Mouse (Mus musculus): ENCODE results near the gene Dennd1a. TPM values are rescaled to one million over a fixed set of nuclear protein-coding genes. Genes with fewer than 3 reads are reported as not detected.

Dennd1a gene
- total RNA-seq, 1 experiment from 2014 or later: 20.8 TPM

DNA sequence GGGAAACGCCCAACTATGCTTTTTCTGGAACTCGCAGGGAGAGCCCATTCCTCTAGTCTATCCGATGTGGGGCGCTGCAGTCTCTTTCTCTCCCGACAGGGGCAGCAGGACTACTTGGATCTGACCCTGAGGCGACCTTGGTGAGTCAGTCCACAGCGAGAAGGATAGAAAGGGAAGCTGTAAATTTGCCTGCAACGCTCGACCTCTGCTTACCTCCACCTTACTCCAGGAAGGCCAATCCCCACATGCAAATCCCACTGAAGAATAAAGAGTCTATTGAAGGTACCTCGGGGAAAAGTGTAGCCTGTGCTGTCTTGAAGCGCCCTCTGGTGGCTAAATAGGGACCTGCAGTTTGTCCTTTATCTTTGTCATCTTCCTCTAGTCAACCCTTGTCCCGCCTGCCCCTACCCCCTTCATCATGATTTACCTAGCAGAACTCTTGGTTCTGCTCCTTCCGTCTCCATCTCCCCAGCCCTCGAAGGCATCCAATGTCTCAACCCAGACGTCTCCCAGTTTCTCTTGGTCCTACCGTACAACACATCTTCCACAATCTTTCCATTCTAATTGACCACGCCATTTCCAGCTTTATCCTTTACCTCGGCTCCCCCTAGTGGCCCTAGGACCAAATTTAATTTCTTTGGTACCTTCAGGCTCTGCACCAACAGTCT is 515.4 kb downstream of the Dennd1a start:
- ATAC-seq (replicated peaks in 1 of 2; ENCODE audit: insufficient read depth in 1 of 2, low FRiP score in 2 of 2, low TSS enrichment in 1 of 2, low read depth in 1 of 2, poor library complexity in 2 of 2, severe bottlenecking in 2 of 2): peak; percentile 77 to 79

DNA sequence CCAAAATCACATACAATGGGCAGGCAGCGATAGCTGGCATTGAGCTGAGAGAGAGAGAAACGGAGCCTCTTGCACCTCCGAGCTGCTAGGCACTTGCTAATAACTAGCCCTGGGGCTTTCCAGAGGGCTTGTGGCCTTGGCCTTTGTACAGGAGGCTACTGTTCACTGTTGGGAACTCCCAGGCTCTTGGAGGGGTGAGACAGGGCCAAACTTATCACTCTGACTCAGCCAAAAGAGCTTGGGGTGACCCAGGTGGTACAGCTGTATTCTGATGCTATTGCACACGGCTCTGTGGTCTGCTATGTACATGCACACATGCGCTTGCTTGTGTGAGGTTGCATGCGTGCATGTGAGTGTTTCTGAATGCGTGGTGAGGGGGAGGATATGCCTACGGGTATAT is 517.4 kb downstream of the Dennd1a start:
- no peak for ATAC-seq (replicated peaks in 1 of 2; ENCODE audit: insufficient read depth in 1 of 2, low FRiP score in 2 of 2, low TSS enrichment in 1 of 2, low read depth in 1 of 2, poor library complexity in 2 of 2, severe bottlenecking in 2 of 2)

- peak; percentile 18 to 25; a peak in 2 of 4 replicates for ATAC-seq (replicated peaks in 1 of 2; ENCODE audit: insufficient read depth in 1 of 2, low FRiP score in 2 of 2, low TSS enrichment in 1 of 2, low read depth in 1 of 2, poor library complexity in 2 of 2, severe bottlenecking in 2 of 2)
Observed at GRCm38 (mm10) chr2:37768903-37769302, 518.3 kb downstream of the Dennd1a start.

DNA sequence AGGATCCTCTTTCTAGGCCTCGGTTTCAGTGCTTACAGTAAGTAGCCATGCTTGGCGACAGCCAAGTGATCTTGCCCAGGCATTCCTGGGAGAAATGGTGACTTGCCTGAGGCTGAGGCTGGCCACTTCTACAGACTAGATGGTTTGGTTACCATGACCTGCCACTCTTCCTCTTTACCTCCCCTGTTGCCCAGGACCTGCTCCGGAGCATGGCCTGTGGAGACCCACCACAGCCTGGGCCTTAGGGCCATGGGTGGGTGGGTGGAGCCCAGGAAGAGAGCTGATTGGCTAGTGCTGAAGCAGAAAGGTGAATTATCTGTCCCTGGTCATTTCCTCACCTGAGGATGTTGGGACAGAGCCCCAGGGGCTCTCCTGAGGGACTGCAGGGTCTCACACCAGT is 519.5 kb downstream of the Dennd1a start:
- ATAC-seq (replicated peaks in 1 of 2; ENCODE audit: insufficient read depth in 1 of 2, low FRiP score in 2 of 2, low TSS enrichment in 1 of 2, low read depth in 1 of 2, poor library complexity in 2 of 2, severe bottlenecking in 2 of 2): no peak

DNA sequence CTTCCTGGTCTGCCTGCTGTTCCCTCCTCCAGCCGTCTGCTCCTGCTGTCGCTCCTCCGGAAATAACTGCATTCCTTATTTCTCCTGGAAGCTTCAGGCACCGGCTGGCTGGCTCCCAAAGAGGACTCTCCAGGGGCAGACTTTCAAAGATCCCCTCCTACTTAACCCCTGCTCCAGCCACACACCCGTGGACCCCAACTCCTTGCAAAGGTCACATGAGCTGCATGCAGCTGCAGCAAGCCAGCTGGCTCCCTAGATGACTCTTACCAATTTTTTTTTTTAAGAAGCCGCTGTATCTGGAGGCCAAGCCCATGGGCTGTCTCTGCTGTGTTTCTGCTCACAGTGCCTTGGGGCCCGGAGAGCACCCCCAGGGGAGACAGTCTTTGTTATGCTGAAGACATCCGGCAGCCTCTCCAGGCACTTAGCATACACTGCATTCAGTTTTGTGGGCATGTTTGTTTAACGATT is 520.1 kb downstream of the Dennd1a start:
- no peak for ATAC-seq (replicated peaks in 1 of 2; ENCODE audit: insufficient read depth in 1 of 2, low FRiP score in 2 of 2, low TSS enrichment in 1 of 2, low read depth in 1 of 2, poor library complexity in 2 of 2, severe bottlenecking in 2 of 2)

DNA sequence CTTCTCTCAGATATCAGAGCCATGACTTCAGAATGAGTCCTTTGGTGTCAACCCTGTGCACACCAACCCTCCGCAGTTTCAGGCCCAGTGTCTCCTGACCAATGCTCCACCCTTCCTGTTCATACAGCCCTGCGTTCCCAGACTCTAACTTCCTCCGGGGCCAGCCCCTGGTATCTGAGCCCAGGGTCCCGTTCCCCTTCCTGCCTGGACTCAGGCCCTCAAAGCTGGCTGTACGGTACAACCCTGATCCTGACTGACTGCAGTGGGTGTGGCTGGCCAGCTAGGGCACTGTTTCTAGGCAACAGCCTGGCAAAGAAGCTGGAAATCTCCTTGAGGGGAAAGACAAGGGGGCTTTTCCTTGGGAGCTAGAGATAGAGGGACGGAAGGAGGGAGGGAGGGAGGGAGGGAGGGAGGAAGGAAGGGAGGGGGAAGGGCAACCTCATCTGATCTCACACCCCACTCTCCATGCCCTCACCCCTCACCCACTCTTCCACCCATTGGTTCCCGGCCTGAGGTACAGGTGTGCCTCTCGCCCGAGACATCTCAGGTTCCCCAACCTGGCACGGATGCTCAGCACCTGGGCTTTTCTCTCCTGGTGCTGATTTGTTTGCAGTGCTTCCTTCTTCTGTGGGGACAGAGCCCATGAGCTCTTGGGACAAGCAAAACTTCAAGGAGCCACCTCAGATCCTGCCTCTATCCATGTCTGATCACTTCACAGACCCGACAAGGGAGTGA is 521.0 kb downstream of the Dennd1a start:
- peak in 1 of 2 experiments; percentile 12; a peak in 1 of 4 replicates for ATAC-seq (replicated peaks in 1 of 2; ENCODE audit: insufficient read depth in 1 of 2, low FRiP score in 2 of 2, low TSS enrichment in 1 of 2, low read depth in 1 of 2, poor library complexity in 2 of 2, severe bottlenecking in 2 of 2)

- ATAC-seq (replicated peaks in 1 of 2; ENCODE audit: insufficient read depth in 1 of 2, low FRiP score in 2 of 2, low TSS enrichment in 1 of 2, low read depth in 1 of 2, poor library complexity in 2 of 2, severe bottlenecking in 2 of 2): peak; percentile 14 to 30; a peak in 2 of 4 replicates
Observed at GRCm38 (mm10) chr2:37765082-37765483, 522.1 kb downstream of the Dennd1a start.

- ATAC-seq (replicated peaks in 1 of 2; ENCODE audit: insufficient read depth in 1 of 2, low FRiP score in 2 of 2, low TSS enrichment in 1 of 2, low read depth in 1 of 2, poor library complexity in 2 of 2, severe bottlenecking in 2 of 2): no peak
Observed at GRCm38 (mm10) chr2:37764514-37764913, 522.7 kb downstream of the Dennd1a start.

- ATAC-seq (replicated peaks in 1 of 2; ENCODE audit: insufficient read depth in 1 of 2, low FRiP score in 2 of 2, low TSS enrichment in 1 of 2, low read depth in 1 of 2, poor library complexity in 2 of 2, severe bottlenecking in 2 of 2): no peak
Observed at GRCm38 (mm10) chr2:37763638-37764037, 523.6 kb downstream of the Dennd1a start.

DNA sequence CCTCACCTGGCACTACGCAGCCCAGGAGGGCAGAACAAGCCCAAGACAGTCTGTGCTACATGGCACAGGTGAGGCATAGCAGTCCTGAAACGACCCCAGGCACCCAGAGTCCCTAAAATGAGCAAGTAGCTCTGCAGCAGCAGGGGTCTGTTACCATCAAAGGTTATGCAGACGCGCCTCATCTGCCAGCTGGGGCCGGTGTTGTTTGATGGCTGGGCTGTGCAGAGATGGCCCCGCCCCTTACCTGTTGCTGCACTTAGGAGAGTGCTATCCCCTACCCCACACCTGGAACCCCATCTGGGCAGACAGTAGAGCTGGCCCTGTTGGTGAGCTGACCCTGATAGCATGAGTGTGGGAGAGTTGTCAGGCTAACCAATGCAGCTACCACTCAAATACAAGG is 526.6 kb downstream of the Dennd1a start:
- ATAC-seq (replicated peaks in 1 of 2; ENCODE audit: insufficient read depth in 1 of 2, low FRiP score in 2 of 2, low TSS enrichment in 1 of 2, low read depth in 1 of 2, poor library complexity in 2 of 2, severe bottlenecking in 2 of 2): no peak

DNA sequence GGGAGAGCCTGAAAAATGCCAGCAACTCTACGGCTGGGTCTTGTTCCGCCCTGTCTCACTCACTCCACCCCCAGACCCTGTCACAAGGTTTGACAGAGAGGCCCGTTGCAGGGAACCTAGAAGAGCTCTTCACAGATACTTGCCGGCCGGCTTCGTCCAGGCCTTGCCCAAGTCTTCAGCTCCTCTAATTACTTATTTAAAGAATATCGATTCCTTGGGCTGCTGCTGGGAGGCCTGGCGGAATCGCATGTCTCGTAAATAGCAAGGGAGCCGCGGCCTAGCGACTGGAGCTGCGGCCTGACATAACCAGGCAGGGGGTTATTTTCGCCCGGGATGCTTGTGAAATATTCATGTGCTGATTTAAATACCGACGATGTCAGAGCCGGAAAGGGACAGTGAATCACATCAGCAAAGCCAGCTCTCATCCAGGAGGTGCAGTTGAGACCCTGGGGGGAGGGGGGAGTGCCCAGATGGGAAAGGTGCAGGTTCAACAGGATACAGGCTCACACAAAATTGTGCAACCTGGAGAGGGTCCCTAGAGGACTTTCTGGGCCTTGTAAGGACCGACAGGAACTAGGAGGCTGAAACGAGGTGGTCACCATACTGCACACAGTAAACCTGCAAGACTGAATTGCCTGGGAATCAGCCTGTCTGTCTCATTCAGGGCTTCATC is 528.7 kb downstream of the Dennd1a start:
- ATAC-seq (replicated peaks in 1 of 2; ENCODE audit: insufficient read depth in 1 of 2, low FRiP score in 2 of 2, low TSS enrichment in 1 of 2, low read depth in 1 of 2, poor library complexity in 2 of 2, severe bottlenecking in 2 of 2): no peak

- no peak for ATAC-seq (replicated peaks in 1 of 2; ENCODE audit: insufficient read depth in 1 of 2, low FRiP score in 2 of 2, low TSS enrichment in 1 of 2, low read depth in 1 of 2, poor library complexity in 2 of 2, severe bottlenecking in 2 of 2)
Observed at GRCm38 (mm10) chr2:37757784-37758183, 529.4 kb downstream of the Dennd1a start.

DNA sequence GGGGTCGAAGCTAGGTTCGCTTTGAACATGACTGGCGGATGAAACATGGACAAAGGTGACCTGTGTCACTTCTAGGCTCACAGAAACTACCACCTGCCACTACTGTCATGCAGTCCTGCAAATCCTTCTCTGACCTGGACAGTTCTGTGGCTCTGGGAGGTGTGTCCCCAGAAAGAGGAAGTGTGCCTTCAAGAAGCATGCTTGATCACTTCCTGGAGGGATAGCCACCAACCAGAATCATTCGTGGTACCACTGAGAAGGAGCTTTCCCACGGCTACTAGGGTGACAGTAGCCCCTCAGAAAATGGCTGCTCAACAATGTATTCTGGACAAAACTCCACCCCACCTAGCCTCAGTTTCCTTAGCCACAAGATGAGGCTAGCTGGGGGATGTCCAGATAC is 530.2 kb downstream of the Dennd1a start:
- peak; percentile 88 to 91 for ATAC-seq (replicated peaks in 1 of 2; ENCODE audit: insufficient read depth in 1 of 2, low FRiP score in 2 of 2, low TSS enrichment in 1 of 2, low read depth in 1 of 2, poor library complexity in 2 of 2, severe bottlenecking in 2 of 2)

- no peak; a peak in 1 of 4 replicates for ATAC-seq (replicated peaks in 1 of 2; ENCODE audit: insufficient read depth in 1 of 2, low FRiP score in 2 of 2, low TSS enrichment in 1 of 2, low read depth in 1 of 2, poor library complexity in 2 of 2, severe bottlenecking in 2 of 2)
Observed at GRCm38 (mm10) chr2:37756220-37756930, 530.8 kb downstream of the Dennd1a start.

DNA sequence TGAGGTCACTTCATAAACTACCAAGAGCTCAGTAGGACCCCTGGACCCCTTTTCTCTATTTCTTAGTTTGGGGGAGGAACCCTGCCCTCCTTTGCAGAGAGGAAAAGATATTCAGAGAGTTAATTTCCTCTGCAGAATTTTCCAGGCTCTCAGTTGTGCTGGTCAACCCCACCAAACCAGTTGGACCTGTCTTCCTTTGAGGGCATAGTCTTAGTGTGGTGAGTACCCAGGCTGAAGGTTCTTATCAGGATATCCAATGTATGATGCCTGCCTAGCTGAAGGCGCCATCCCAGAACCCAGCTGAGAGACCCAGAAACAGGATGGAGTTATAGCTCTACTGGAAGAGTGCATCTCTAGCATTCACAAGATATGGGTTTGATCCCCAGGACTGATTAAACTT is 536.1 kb downstream of the Dennd1a start:
- ATAC-seq (replicated peaks in 1 of 2; ENCODE audit: insufficient read depth in 1 of 2, low FRiP score in 2 of 2, low TSS enrichment in 1 of 2, low read depth in 1 of 2, poor library complexity in 2 of 2, severe bottlenecking in 2 of 2): no peak

GRCm38 (mm10) chr2:37749323-37749722 is 537.9 kb downstream of the Dennd1a start:
- ATAC-seq (replicated peaks in 1 of 2; ENCODE audit: insufficient read depth in 1 of 2, low FRiP score in 2 of 2, low TSS enrichment in 1 of 2, low read depth in 1 of 2, poor library complexity in 2 of 2, severe bottlenecking in 2 of 2): peak; percentile 59 to 70

Data from hematopoietic stem cell, adult 5-6 weeks (primary cell).